Mouse (Mus musculus) lung, adult 2 months (tissue): ENCODE results near the gene Txndc2.

Experiments used
- CTCF ChIP-seq: fragments of 200-500 bp; IDR thresholded peaks from 2 replicates; pipeline ENCODE4 v1.5.1; 2011; ENCODE audit warnings: mild to moderate bottlenecking, low read length, control low read depth; ENCODE audit not compliant: insufficient read depth
- POLR2A ChIP-seq: fragments of 200-500 bp; IDR thresholded peaks from 2 replicates; pipeline ENCODE4 v1.6.1; 2011; ENCODE audit warnings: low read depth, mild to moderate bottlenecking, control low read depth, low read length, borderline replicate concordance; ENCODE audit errors: extremely low read depth

DNA sequence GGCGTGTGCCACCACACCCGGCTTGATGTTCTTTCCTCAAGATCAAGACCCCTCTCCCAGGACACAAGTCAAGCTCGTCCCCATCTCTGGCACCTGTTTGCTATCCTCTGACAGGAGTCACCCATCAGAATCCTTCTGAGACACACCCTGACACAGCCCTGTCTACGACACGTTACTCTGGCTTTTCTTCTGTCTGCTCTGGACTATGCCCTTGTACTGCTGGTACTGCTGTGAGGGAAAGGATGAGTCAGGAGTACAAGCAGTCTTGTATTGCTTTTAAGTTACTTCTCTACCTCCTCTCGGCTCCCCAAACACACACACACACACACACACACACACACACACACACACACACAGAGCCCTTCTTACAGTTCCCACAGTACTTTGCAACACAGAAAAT, 39.5 kb upstream of the Txndc2 start:
- no peak for TF ChIP-seq POLR2A
- no peak for TF ChIP-seq CTCF
